Mouse (Mus musculus): Measurements from ENCODE around the gene Cep68. TPM values are rescaled to one million over a fixed set of nuclear protein-coding genes. Genes with fewer than 3 reads are reported as not detected.
"Not testable (repeated sequence)": the region's sequence is repeated elsewhere in the genome, so short reads cannot be mapped to it uniquely, and the experiment has no call there.

Cep68 gene
- polyA plus RNA-seq, 1 experiment from 2014 or later: 29.3 TPM

GRCm38 (mm10) chr11:20239279-20239861 is 9.9 kb downstream of the Cep68 start:
- no peak overlapping the region for H3K4me2 ChIP-seq
- H3K27ac ChIP-seq (replicated peaks): no peak overlapping the region
- H3K27me3 ChIP-seq: no peaks in the 10 kb centered on the region
- no peaks in the 10 kb centered on the region for H3K9me3 ChIP-seq
- WGBS: 91% methylated on average over 9 of the region's 9 CpGs
- no peak for ATAC-seq (ENCODE audit: low read depth)
- H3K4me1 ChIP-seq (replicated peaks): peaks cover 5% of the 10 kb centered on the region
- no peak overlapping the region for H3K9ac ChIP-seq
- no peak overlapping the region for H3K4me3 ChIP-seq
- H3K36me3 ChIP-seq: peaks cover 75% of the 10 kb centered on the region

GRCm38 (mm10) chr11:20237976-20238375 is 11.3 kb downstream of the Cep68 start:
- Histone ChIP-seq H3K4me3 (no peak overlapping the region), H3K36me3 (peaks cover 88% of the 10 kb centered on the region), H3K4me1 (replicated peaks) (no peaks in the 10 kb centered on the region; the same call in 1 of the 2 replicates), H3K27ac (replicated peaks) (no peak overlapping the region), H3K4me2 (no peak overlapping the region), H3K9me3 (no peaks in the 10 kb centered on the region), H3K27me3 (no peaks in the 10 kb centered on the region), H3K9ac (no peak overlapping the region)
- WGBS: 94% methylated on average over 3 of the region's 3 CpGs
- ATAC-seq (ENCODE audit: low read depth): no peak

DNA sequence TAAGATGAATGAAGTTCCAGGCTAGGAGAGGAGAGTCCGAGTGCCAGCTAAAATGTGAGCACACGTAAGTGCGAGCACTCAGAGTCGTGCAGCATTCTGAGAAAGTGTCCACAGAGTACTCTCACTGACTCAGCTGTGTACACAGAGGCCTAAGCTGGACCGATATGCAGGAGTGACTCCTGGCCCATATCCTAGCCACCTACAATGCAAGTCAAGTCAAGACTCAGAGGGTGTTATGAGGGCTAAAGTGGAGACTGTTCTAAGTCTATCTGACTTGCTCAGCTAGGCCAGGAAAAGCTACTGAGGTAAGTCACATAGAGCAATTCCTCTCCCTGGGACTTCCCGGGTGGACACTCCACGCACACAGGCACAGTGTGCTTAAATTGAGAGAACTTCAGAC is 12.2 kb downstream of the Cep68 start:
- Histone ChIP-seq H3K27ac (replicated peaks) (no peak overlapping the region), H3K4me1 (replicated peaks) (peaks cover 5% of the 10 kb centered on the region; the same call in 1 of the 2 replicates), H3K9me3 (no peaks in the 10 kb centered on the region), H3K4me2 (no peak overlapping the region), H3K9ac (no peak overlapping the region), H3K4me3 (no peak overlapping the region), H3K36me3 (peaks cover 97% of the 10 kb centered on the region), H3K27me3 (no peaks in the 10 kb centered on the region)
- no peak for ATAC-seq (ENCODE audit: low read depth)
- 92% methylated on average over 7 of the region's 7 CpGs for WGBS

- ATAC-seq (ENCODE audit: low read depth): no peak
- 78% methylated on average over 3 of the region's 3 CpGs for WGBS
- Histone ChIP-seq H3K27me3 (no peaks in the 10 kb centered on the region), H3K27ac (replicated peaks) (no peak overlapping the region), H3K4me3 (no peak overlapping the region), H3K4me1 (replicated peaks) (peaks cover 5% of the 10 kb centered on the region; the same call in 1 of the 2 replicates), H3K4me2 (no peak overlapping the region), H3K9ac (no peak overlapping the region), H3K9me3 (no peaks in the 10 kb centered on the region), H3K36me3 (peaks cover 95% of the 10 kb centered on the region)
Measured at GRCm38 (mm10) chr11:20234233-20234632, 15.0 kb downstream of the Cep68 start.

DNA sequence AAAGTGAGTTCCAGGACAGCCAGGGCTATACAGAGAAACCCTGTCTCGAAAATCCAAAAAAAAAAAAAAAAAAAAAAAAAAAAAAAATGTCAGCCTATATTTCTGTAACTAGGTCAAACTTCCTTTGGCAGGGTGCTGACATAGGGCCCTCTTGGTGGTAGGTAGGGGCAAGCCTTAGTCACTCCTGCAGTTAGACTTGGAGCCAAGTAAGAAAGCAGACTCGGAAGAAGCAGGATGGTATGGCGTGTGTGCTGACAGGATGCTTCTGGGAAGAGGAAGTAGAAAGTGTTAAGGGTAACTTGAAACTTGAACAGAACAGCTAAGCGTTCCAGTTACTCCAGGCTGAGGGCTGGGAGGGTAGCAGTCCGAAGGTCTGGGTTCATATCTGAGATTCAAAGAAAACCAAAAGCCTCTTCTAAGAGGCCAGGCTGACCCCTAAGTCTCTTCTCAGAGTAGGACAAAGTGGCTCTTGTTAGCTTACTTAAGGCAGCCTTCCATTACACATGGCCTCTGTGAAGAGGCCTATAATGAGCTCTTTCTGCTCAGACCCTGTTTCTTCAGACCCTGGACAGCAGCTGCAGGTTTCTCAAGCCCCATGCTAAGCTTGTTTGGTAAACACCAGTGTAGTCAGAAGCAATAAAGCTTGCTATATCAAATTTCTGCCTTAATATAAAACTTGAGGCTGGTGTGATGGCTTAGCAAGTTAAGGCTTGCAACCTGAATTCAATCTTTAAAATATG is 17.0 kb downstream of the Cep68 start:
- Histone ChIP-seq H3K4me2 (no peak overlapping the region), H3K27me3 (no peaks in the 10 kb centered on the region), H3K27ac (replicated peaks) (peak overlapping the region; percentile 42; the same call in 1 of the 2 replicates), H3K4me1 (replicated peaks) (peaks cover 11% of the 10 kb centered on the region), H3K9me3 (no peaks in the 10 kb centered on the region), H3K36me3 (peaks cover 94% of the 10 kb centered on the region), H3K9ac (no peak overlapping the region), H3K4me3 (no peak overlapping the region)
- WGBS: 74% methylated on average over 4 of the region's 5 CpGs
- no peak for ATAC-seq (ENCODE audit: low read depth)

- Histone ChIP-seq H3K9me3 (no peaks in the 10 kb centered on the region), H3K4me3 (no peak overlapping the region), H3K4me1 (replicated peaks) (peaks cover 12% of the 10 kb centered on the region), H3K36me3 (peaks cover 85% of the 10 kb centered on the region), H3K27me3 (no peaks in the 10 kb centered on the region), H3K9ac (no peak overlapping the region), H3K27ac (replicated peaks) (peak overlapping the region; percentile 34; the same call in 1 of the 2 replicates), H3K4me2 (no peak overlapping the region)
- ATAC-seq (ENCODE audit: low read depth): peak; percentile 36; the same call in 1 of the 2 replicates
- 47% methylated on average over 8 of the region's 8 CpGs for WGBS
Measured at GRCm38 (mm10) chr11:20231128-20231878, 17.9 kb downstream of the Cep68 start.

GRCm38 (mm10) chr11:20230286-20230685 is 18.9 kb downstream of the Cep68 start:
- Histone ChIP-seq H3K4me1 (replicated peaks) (peaks cover 12% of the 10 kb centered on the region), H3K9me3 (no peaks in the 10 kb centered on the region), H3K9ac (no peak overlapping the region), H3K27me3 (no peaks in the 10 kb centered on the region), H3K4me3 (no peak overlapping the region), H3K4me2 (no peak overlapping the region), H3K27ac (replicated peaks) (no peak overlapping the region), H3K36me3 (peaks cover 83% of the 10 kb centered on the region)
- no peak for ATAC-seq (ENCODE audit: low read depth)
- 88% methylated on average over 1 of the region's 1 CpGs for WGBS

- peaks cover 12% of the 10 kb centered on the region for H3K4me1 ChIP-seq (replicated peaks)
- peaks cover 82% of the 10 kb centered on the region for H3K36me3 ChIP-seq
- no peak for ATAC-seq (ENCODE audit: low read depth)
- no peak overlapping the region for H3K27ac ChIP-seq (replicated peaks)
- no peak overlapping the region for H3K9ac ChIP-seq
- no peak overlapping the region for H3K4me3 ChIP-seq
- WGBS: 95% methylated on average over 4 of the region's 4 CpGs
- H3K4me2 ChIP-seq: no peak overlapping the region
- H3K9me3 ChIP-seq: no peaks in the 10 kb centered on the region
- no peaks in the 10 kb centered on the region for H3K27me3 ChIP-seq
Measured at GRCm38 (mm10) chr11:20229311-20229710, 19.9 kb downstream of the Cep68 start.

DNA sequence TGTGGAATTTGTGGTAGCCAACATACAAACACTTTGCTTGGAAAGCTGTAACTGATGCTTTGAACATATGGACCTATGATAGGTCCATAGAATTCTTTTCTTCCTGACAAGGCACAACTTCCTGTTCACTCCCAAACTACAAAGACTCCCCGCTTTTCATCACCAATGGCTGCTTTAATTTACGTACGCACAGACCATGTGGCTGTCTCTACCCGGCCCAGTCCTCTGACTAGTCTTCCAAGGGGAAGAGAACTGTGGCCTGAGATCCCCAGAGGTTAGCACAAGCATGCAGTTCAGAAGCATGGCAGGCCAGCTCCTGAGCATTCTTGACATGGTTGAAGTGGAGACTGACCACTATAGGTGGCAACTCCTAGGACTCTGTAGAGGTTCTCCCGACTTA is 20.6 kb downstream of the Cep68 start:
- no peak overlapping the region for H3K27ac ChIP-seq (replicated peaks)
- no peak overlapping the region for H3K9ac ChIP-seq
- no peak overlapping the region for H3K4me2 ChIP-seq
- no peak overlapping the region for H3K4me3 ChIP-seq
- peaks cover 12% of the 10 kb centered on the region for H3K4me1 ChIP-seq (replicated peaks)
- WGBS: 83% methylated on average over 5 of the region's 5 CpGs
- peaks cover 82% of the 10 kb centered on the region for H3K36me3 ChIP-seq
- no peak for ATAC-seq (ENCODE audit: low read depth)
- no peaks in the 10 kb centered on the region for H3K27me3 ChIP-seq
- H3K9me3 ChIP-seq: no peaks in the 10 kb centered on the region

DNA sequence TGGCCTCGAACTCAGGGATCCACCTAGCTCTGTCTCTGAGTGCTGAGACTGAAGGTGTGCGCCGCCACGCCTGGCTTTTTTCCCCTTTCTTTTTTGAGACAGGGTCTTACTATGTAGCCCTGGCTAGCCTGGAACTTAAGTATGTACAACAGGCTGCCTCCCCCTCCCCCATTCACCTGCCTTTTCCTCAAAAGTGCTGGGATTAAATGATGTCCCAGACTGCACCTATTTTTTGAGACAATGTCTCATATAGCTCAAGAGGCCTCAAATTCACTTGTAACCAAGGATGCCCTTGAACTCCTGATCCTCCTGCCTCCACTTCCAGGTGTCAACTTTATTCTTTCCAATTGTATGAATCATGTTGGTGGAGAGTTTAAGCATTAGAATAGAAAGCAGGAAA is 23.3 kb downstream of the Cep68 start:
- no peak overlapping the region for H3K4me3 ChIP-seq
- H3K9ac ChIP-seq: no peak overlapping the region
- ATAC-seq (ENCODE audit: low read depth): no peak
- peaks cover 8% of the 10 kb centered on the region for H3K4me1 ChIP-seq (replicated peaks)
- H3K36me3 ChIP-seq: peaks cover 80% of the 10 kb centered on the region
- H3K27me3 ChIP-seq: no peaks in the 10 kb centered on the region
- no peaks in the 10 kb centered on the region for H3K9me3 ChIP-seq
- WGBS: 97% methylated on average over 4 of the region's 4 CpGs
- H3K4me2 ChIP-seq: no peak overlapping the region
- no peak overlapping the region for H3K27ac ChIP-seq (replicated peaks)

DNA sequence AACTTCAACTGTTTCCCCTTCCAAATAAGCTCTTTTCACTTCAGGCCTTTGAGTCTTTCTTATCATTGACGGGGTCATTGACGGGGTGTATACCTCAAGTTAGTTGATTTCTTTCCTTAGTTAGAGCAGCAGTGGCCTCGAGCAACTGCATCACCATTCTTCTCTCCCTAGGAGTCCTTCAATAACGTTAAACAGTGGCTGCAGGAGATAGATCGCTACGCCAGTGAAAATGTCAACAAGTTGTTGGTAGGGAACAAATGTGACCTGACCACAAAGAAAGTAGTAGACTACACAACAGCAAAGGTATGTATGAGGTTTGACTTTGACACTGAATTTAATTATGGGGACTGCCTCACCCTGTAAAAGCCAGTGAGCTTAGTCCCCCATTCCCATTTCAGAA is 25.0 kb downstream of the Cep68 start:
- Histone ChIP-seq H3K9me3 (no peaks in the 10 kb centered on the region), H3K9ac (no peak overlapping the region), H3K4me1 (replicated peaks) (peaks cover 8% of the 10 kb centered on the region), H3K4me2 (no peak overlapping the region), H3K27ac (replicated peaks) (no peak overlapping the region), H3K36me3 (peaks cover 78% of the 10 kb centered on the region), H3K27me3 (no peaks in the 10 kb centered on the region), H3K4me3 (no peak overlapping the region)
- ATAC-seq (ENCODE audit: low read depth): no peak
- WGBS: 81% methylated on average over 6 of the region's 6 CpGs

DNA sequence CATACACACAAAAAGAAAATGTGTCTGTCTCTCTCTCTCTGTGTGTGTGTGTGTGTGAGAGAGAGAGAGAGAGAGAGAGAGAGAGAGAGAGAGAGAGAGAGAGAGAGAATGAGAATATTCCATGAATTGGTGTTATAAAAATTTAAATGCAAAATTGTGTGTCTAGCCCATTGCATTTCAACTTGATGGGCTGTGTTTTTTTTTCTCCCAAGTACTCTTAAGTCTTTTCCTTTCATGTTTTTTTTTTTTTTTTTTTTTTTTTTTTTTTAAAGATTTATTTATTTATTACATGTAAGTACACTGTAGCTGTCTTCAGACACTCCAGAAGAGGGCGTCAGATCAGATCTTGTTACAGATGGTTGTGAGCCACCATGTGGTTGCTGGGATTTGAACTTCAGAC is 27.6 kb downstream of the Cep68 start:
- WGBS: 50% methylated on average over 1 of the region's 1 CpGs
- not testable (repeated sequence) for H3K27ac ChIP-seq (replicated peaks); H3K9me3 ChIP-seq; ATAC-seq (ENCODE audit: low read depth); H3K4me1 ChIP-seq (replicated peaks); H3K4me2 ChIP-seq; H3K27me3 ChIP-seq; H3K4me3 ChIP-seq; H3K9ac ChIP-seq
- H3K36me3 ChIP-seq: peaks cover 84% of the 10 kb centered on the region

All from neural tube, embryonic 13.5 days (tissue).